Mouse (Mus musculus) limb, embryonic 14.5 days (tissue): ENCODE measurements at regions not wholly inside any gene's neighbourhood (a gene's known extent, or its start where the extent isn't known, plus 50 kb on each side); places are given as distances from the start of the nearest gene placed in this dataset.
"Not testable (repeated sequence)": the region's sequence is repeated elsewhere in the genome, so short reads cannot be mapped to it uniquely, and the experiment has no call there.

ENCODE experiments used
- ATAC-seq: fragments of 200-750 bp; cut with Nextera tagmentation; 2 replicates; pipeline ENCODE4 v1.8.0; 2017; ENCODE audit warnings: low read depth, moderate number of reproducible peaks, moderate TSS enrichment; ENCODE audit not compliant: low FRiP score
- DNase-seq: peaks from one replicate; pipeline ENCODE4 v3.0.0-alpha.2; 2015; ENCODE audit warnings: low spot score
- H3K27ac ChIP-seq: fragments of 300-500 bp; sonication (generic); replicated peaks from 2 replicates; pipeline ENCODE4 v1.5.1; 2014; ENCODE audit warnings: low read depth, mild to moderate bottlenecking, low read length, moderate library complexity, mixed read lengths
- H3K27me3 ChIP-seq: fragments of 300-500 bp; sonication (generic); 2 replicates; pipeline ENCODE4 v1.6.1; 2014; ENCODE audit warnings: low read length, mixed read lengths; ENCODE audit not compliant: control insufficient read depth, insufficient read depth
- H3K36me3 ChIP-seq: fragments of 300-500 bp; sonication (generic); 2 replicates; pipeline ENCODE4 v1.6.1; 2014; ENCODE audit warnings: mild to moderate bottlenecking, low read length, moderate library complexity, mixed read lengths; ENCODE audit not compliant: control insufficient read depth, insufficient read depth
- H3K4me1 ChIP-seq: fragments of 300-500 bp; sonication (generic); 2 replicates; pipeline ENCODE4 v1.6.1; 2014; ENCODE audit warnings: antibody characterized with exemption, low read length, mixed read lengths; ENCODE audit not compliant: control insufficient read depth, insufficient read depth
- H3K4me2 ChIP-seq: fragments of 300-500 bp; sonication (generic); replicated peaks from 2 replicates; pipeline ENCODE4 v1.6.1; 2014; ENCODE audit warnings: low read depth, mild to moderate bottlenecking, low read length, moderate library complexity; ENCODE audit not compliant: severe bottlenecking
- H3K4me3 ChIP-seq: fragments of 300-500 bp; sonication (generic); replicated peaks from 2 replicates; pipeline ENCODE4 v1.5.1; 2014; ENCODE audit warnings: low read length
- H3K9ac ChIP-seq: fragments of 300-500 bp; sonication (generic); 2 replicates; pipeline ENCODE4 v1.6.1; 2014; ENCODE audit warnings: mild to moderate bottlenecking, low read depth, low read length, moderate library complexity; ENCODE audit not compliant: severe bottlenecking
- H3K9me3 ChIP-seq: fragments of 300-500 bp; sonication (generic); 2 replicates; pipeline ENCODE4 v1.6.1; 2016; ENCODE audit warnings: low read length; ENCODE audit not compliant: control insufficient read depth
- POLR2A ChIP-seq: fragments of 200-500 bp; IDR thresholded peaks from 2 replicates; pipeline ENCODE4 v1.8.0; 2012; ENCODE audit warnings: inconsistent platforms, mild to moderate bottlenecking, moderate library complexity, borderline replicate concordance; ENCODE audit not compliant: insufficient read depth, insufficient read length; ENCODE audit errors: extremely low read depth
- WGBS: fragments of 180-500 bp; shearing (Covaris S2); extraction: QIAGEN DNeasy Blood & Tissue Kit; methylation state at CpG from one replicate; pipeline ENCODE4 v1.1.7; 2014; 5-methylcytosine and 5-hydroxymethylcytosine counted together

- WGBS = 63% methylated on average over 2 of the region's 2 CpGs
- peak; percentile 16 for DNase-seq
These were observed 85.1 kb downstream of the Elovl4 start for GRCm38 (mm10) chr9:83720982-83721381.

GRCm38 (mm10) chr9:83719811-83720210, 86.3 kb downstream of the Elovl4 start:
- H3K27me3 ChIP-seq = no peaks in the 10 kb centered on the region
- no peak overlapping the region for H3K4me3 ChIP-seq
- WGBS = 65% methylated on average over 4 of the region's 4 CpGs
- H3K9ac ChIP-seq = no peak overlapping the region
- no peaks in the 10 kb centered on the region for H3K36me3 ChIP-seq
- DNase-seq (no peak), ATAC-seq (no peak)
- H3K9me3 ChIP-seq = no peaks in the 10 kb centered on the region
- H3K4me2 ChIP-seq = no peak overlapping the region
- no peaks in the 10 kb centered on the region for H3K4me1 ChIP-seq
- no peak overlapping the region for H3K27ac ChIP-seq
- no peak for TF ChIP-seq POLR2A

More at GRCm38 (mm10) chr9:83720982-83721381, 85.1 kb downstream of the Elovl4 start:
- ATAC-seq = no peak
- Histone ChIP-seq H3K9me3 (no peaks in the 10 kb centered on the region), H3K9ac (no peak overlapping the region), H3K27me3 (no peaks in the 10 kb centered on the region), H3K4me3 (no peak overlapping the region), H3K4me1 (no peaks in the 10 kb centered on the region), H3K36me3 (no peaks in the 10 kb centered on the region), H3K27ac (no peak overlapping the region), H3K4me2 (no peak overlapping the region)
- no peak for TF ChIP-seq POLR2A

- 90% methylated on average over 2 of the region's 2 CpGs for WGBS
These were observed 88.0 kb downstream of the Elovl4 start for GRCm38 (mm10) chr9:83718084-83718483.

GRCm38 (mm10) chr9:83716101-83716763, 89.8 kb downstream of the Elovl4 start:
- Histone ChIP-seq H3K4me1 (no peaks in the 10 kb centered on the region), H3K36me3 (no peaks in the 10 kb centered on the region), H3K27ac (no peak overlapping the region), H3K9ac (no peak overlapping the region), H3K27me3 (no peaks in the 10 kb centered on the region), H3K9me3 (no peaks in the 10 kb centered on the region), H3K4me3 (no peak overlapping the region), H3K4me2 (no peak overlapping the region)
- no peak for TF ChIP-seq POLR2A
- no peak for DNase-seq
- ATAC-seq = no peak
- 58% methylated on average over 5 of the region's 5 CpGs for WGBS

More at GRCm38 (mm10) chr9:83718084-83718483, 88.0 kb downstream of the Elovl4 start:
- H3K27ac ChIP-seq, H3K9ac ChIP-seq, ATAC-seq, H3K9me3 ChIP-seq, H3K4me2 ChIP-seq, H3K4me3 ChIP-seq, DNase-seq, H3K36me3 ChIP-seq, H3K4me1 ChIP-seq, H3K27me3 ChIP-seq: not testable (repeated sequence)

GRCm38 (mm10) chr9:83707361-83707760, 98.7 kb downstream of the Elovl4 start:
- no peak for TF ChIP-seq POLR2A
- no peak overlapping the region for H3K4me2 ChIP-seq
- ATAC-seq = no peak
- 70% methylated on average over 3 of the region's 3 CpGs for WGBS
- H3K27me3 ChIP-seq = no peaks in the 10 kb centered on the region
- H3K27ac ChIP-seq = no peak overlapping the region
- no peaks in the 10 kb centered on the region for H3K4me1 ChIP-seq
- no peak for DNase-seq
- no peak overlapping the region for H3K9ac ChIP-seq
- no peak overlapping the region for H3K4me3 ChIP-seq
- no peaks in the 10 kb centered on the region for H3K9me3 ChIP-seq
- H3K36me3 ChIP-seq = no peaks in the 10 kb centered on the region
